Mouse (Mus musculus) skeletal muscle tissue, adult 2 months (tissue): ENCODE data around the gene Kcnip4.

ENCODE experiments used
- DNase-seq: peaks from one replicate; pipeline ENCODE4 v3.0.0-alpha.2; 2012; ENCODE audit warnings: low read depth, low spot score

The Kcnip4 gene

DNA sequence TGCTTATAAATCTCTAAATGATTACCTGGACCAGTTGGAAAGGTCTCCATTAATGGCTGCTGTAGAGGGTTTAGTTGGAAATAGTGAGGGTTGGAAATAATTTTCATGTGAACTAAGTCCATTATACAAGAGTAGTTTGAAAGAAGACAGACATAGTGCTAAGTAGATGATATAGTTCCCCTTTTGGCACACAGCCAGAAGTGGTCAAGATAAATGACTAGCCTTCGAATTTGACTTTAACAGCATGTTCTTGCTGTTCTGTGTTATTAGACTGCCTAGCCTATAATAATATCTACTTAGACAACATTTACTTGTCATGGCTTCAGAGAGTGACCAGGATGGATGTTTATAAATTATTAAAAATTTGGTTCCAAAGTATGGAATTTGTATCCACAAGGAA is 941.3 kb downstream of the Kcnip4 start:
- DNase-seq = no peak

DNA sequence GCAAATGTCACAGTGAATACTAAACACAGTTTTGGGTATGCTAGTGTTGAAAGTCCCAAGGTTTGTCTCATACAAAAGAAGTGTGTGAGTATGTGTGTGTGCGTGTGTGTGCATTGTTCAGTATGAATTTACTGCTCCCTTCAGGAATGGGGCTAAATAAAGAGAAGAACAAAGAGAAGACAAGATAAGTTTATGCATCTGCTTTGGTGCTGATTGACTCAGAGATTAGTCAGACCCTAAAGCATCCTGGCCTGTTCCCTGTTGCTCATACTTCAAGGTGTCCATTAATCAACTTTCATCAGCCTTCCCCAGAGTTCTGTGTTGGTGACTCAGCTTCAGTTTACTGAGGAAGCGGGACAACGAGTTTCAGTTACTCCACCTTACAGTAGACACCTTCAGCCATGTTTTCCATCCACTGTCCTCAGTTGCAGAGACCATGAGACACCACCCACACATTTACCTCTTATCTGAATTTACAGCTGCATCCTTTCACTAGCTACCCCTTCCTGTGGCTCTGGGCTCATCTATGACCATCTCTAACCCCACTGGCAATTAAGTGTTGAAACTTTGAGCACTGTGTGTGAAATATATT is 960.6 kb downstream of the Kcnip4 start:
- no peak for DNase-seq

DNA sequence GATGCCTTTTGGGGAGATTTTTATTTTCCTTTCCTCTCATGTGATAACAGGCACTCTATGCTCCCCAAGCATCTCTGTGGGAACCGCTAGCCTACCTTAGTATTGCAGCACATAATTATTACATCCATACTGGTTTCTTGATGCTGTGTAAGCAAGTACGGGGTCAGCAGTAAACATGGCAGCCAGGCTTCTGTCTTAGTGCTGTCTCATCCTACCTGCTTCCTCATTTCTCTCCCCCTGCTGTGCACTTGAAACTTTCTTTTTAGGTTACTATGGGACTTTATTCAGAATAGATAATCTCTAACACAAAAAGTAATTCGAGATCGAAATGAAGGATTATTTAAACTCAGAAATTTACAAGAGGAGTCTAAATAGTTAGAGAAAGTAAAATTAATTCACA is 973.0 kb downstream of the Kcnip4 start:
- DNase-seq = no peak

DNA sequence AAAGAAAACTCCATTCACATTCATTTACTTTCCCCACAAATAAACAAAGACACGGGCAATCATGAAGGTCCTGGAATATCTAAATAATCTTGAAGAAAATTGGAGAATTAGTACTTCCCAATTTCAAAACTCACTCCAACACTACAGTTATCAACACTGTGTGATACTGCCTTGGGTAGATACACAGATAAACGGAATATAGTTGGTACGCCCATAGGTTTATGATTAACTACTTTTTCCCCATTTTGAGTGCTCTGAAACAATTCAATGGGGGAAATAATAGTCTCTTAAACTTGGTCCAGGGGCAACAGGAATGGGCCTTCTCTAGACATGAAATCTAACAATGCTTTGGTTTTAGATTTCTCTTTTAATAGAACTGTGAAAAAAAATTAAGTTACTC is 978.9 kb downstream of the Kcnip4 start:
- no peak for DNase-seq

DNA sequence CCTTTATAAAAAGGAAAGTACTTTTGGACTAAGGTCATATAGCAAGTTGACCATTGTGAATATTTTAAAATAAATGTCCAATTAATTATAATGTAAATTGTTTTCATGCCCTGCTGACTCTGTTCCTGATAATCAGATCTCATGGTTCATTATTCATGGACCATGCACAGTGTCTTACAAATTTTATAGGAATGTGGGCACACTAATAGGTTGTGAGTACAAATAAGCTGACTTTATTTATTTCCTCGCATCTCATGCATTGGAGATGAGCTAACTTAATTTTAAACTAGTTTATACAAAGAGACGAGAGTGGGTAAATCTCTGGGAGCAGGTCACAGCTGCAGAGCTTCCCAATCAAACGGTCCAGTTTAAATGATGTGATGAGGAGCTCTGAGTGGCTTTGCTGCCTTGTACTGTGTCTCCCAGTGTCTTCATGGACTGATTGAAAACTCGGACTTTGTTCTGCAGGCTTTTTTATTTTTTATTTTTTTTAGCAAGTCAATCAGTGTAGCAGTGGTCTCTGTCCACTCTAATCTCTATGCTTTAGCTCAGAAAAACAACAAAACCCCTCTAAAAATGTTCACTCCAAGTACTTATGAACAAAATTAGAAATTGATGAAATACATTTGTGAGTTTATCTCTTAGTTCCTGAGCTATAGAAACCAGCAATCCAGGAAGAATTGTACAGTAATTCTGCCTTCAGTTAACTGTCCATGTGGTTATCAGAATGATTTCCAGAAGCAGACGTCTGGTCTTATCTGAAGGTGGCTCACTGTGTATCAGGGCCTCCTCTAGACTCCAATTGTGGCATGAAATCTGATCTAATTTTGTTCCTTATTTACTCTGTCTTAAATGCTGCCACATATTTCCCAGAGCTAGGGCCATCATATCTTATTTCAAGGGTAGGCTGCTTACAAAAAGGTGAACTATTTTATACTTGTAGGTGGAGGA is 979.6 kb downstream of the Kcnip4 start:
- no peak for DNase-seq

DNA sequence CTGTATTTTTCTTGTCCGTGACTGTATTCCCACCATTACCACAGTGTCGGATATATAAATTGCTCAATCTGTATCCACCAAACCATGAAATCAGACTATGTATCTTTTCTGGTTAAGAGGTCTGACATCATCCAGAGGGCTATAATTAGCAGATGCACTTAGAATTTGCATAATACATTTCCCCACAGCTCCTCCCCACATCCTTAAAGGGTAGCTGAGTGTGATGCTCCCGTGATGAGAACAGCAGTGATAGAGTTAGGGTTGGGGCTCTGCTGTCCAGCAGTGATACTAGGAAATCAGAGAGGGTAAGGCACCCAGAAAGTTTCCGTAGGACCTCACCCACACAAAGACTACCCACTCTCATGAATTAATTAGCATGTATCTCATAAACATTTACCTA is 1006.7 kb downstream of the Kcnip4 start:
- DNase-seq = no peak

DNA sequence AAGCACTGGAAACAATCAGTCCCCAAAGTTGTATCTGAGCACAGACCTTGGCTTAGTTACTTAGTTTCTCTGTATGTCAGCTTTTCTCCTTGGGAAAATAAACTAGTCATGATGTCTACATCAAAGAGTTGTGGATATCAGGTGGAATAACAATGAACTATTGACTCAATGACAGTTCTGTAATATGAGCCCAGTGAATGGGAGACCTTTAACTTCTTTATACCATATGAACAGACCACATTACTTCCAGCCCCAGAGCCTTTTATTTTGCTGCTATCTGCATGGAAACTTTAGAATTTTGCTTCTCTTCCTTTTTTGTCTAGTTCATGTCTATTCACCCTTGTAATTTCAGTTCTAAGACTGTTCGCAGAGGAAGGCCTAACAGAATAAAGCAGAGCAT is 1011.4 kb downstream of the Kcnip4 start:
- no peak for DNase-seq

DNA sequence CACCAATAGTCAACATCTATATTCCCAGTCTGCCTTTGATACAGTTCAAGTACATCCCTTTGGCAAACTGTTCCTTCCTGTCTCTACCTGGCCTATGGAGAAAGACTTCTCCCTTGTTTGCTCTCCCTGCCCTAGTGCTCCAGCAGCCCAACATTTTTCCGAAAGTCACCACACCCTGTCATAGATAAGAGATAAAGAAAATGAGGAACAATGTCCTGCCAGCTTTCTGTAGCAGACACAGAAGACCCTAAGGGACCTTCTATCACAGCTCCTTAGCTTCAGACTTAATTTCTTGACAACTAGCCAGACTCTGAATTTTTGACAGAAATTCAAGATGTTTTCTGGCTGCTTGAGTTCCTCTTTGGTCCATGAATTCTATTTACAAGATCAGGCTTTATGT is 1013.4 kb downstream of the Kcnip4 start:
- DNase-seq = no peak

DNA sequence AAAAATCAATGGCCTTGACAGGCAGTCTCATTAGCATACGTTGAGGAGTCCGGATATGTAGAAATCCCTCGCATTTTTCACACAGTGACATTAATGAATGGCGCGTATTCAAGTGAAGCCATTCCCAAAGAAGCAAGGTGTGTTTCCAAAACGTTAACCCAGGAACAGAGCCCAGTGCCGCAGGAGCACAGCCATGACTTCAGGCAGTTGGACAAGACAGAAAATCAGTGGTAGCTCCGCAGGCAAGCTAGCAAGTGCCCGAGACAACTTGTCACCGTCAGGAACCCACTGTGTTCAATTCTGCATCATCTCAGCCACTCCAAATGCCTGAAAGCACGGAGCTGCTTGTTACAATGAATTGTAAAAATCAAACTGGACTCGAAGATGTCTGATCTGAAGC is 1014.5 kb downstream of the Kcnip4 start:
- DNase-seq = no peak

DNA sequence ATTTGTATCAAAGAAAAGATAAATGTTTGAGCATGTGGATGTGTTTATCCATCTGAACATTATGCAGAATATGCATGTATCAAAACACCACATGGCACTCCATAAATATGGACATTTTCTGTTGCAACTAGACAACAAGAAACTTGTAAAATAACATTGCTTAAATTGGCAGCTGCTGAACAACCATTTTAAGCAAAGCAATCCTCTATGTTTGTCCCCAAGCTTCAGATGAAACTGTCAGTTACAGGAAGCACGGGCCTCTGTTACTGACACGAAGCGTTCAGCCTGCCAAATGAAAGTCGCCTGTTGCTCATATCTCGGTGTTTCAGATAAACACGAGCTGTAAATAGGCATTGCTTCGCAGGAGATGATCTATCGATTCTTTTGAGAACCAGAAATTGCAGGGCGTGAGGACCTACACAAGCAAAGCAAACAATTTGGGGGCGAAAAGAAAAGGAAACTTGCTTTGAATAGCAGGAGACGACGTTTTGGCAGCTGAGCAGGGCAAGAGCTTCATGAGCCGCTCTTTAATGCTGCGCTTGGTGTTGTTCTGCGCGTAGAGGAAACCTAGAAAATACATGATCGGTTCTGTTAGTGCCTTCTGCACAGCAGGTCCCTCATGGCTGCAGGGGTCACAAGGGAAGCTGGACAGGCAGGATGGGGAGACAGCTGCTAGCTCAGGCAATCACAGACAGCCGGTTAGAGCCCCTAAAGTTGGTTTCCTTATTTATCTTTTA is 1015.3 kb downstream of the Kcnip4 start:
- DNase-seq = no peak

DNA sequence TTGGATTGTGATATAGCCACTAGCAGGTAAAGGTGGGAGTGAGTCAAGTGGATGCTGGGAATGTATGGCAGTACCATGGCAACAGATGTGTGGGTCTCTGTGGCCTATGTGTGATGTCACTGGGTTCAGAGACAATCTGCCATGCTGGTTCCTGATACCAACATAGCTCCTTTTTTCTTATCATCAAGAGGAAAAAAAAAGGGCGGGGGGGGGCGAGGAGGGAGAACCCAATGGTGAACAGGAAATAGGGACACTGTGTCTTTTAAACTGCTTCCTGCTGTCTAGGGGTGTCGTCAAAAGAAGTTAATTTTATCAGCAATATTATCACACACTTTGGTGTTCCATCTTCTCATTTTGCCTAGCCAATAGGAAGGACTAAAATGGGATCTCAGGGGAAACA is 1021.6 kb downstream of the Kcnip4 start:
- no peak for DNase-seq

DNA sequence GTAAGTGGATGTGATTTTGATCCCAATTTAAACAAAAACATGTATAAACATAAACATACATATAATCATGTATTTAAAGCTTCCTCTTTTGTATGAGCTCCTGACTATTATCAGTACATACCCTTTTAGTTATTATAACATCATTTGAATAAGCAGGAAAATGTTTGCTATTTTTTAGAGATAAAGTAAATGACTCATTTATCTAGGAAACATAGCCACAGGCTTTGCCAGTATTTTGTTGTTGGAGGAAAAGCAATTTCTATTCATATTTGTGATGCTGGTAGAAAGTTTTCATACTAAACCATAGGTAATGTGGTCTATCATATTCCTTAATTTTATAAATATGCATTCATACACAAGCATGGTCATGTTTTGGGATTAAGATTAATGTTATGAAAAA is 1022.3 kb downstream of the Kcnip4 start:
- no peak for DNase-seq

DNA sequence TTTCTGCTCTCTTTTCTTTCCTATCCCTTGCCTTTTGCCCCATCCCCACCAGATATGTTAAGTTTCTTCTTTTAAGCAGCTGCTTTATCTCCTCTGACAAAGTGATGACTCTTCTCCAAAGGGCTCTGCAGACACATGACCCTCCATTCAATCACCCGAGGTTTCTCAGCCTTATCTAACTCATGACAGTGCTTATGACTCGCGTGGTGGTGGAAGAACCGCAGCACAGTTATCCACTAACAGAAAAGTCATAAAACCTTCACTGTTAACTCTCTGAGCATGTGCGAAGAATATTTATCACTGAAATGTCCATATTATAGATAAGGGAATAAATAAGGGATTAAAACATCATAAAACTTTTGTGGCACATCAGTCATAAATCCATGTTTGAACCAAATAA is 1024.5 kb downstream of the Kcnip4 start:
- no peak for DNase-seq

DNA sequence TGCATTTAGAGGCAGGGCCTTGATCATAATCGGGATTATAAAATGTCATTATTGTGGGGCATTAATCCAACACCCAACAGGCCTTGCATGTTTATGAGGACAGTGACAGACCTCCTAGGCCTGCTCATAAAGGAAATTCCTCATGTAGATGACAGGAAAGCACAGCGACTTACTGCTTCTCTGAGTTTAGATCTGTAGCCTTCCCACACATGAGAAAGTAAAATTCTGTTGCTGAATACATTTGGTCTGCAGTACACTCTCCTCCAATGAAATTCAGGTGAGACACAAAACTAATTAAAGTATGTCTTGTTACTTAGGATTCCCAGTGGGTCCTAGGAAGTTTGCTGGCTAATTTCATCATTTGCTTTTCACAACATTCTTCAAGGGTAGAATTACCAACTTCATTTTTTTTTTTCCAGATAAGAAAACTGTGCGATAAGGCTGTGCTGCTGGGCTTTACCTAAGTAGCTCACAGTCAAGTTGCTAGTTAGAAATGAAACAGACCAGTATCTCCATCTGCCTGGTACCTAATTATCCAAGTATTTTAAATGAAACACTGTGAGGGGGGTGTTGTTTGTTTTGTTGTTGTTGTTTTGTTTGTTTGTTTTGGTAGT is 1033.7 kb downstream of the Kcnip4 start:
- DNase-seq = no peak

DNA sequence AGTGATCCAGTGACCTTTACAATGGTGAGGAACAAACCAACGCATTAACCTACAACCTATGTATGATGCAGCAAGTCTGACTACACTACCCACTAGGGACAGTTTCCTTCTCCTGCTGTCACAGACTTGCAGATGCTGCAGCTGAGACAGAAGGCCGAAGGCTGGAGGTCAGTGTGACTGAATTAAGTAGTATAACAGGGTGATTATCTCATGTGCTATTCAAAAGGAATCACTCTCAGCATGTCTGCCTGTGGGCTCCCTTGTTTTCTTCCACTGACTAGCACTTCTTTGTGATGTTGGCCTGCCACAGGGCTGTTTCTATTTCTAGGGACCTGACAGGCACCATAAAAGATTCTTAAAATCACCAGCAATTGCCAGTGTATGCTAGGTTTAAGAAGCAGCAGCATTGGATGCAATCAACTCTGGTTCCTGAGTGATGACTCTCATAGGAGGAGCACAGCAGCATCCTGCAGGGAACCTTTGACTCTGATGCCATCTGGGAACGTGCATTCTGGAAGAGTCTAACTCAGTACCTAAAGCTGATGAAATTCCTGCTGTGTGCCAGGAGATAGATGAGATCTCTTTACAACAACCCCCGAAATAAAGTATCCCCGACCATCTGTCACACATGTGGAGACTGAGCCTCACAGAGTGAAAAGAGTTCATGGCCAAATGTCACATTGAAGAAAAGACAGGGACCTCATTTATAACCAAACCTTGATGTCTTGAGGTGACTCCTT is 1035.0 kb downstream of the Kcnip4 start:
- no peak for DNase-seq

DNA sequence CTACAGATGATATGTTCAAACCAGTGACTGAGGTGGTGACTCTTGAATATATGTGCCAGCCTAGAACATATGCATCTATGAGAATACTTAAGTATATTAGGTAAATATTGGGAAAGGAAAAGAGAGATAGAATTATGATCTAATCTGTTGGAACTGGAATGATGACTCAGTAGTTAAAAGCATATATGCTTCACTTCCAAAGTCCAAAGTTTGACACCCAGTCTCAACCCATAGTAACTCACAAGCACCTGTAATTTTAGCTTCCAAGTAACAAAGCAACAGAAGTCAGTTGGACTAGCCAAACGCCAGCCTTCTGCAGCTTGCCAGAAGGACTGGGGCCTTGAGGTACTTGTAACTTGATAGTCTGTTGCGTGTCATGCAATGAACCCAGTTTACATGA is 1041.6 kb downstream of the Kcnip4 start:
- no peak for DNase-seq

DNA sequence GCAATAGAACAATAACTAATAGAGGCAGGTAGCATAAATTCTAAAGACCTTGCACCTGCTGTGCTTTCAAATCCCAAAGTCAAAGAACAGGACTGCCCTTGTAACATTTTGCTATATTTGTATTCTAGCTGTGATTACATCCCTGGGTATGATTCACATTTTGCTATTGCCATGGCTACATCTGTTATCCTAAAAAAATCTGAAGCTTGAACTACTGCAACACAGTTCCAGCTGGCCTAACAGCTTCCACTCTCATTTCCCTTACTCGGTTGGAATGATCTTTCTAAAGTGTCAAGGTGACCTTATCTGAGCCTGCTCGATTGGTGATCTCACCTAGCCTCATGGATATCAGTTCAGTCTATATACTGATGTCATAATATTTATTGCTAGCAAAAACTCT is 1064.5 kb downstream of the Kcnip4 start:
- no peak for DNase-seq

DNA sequence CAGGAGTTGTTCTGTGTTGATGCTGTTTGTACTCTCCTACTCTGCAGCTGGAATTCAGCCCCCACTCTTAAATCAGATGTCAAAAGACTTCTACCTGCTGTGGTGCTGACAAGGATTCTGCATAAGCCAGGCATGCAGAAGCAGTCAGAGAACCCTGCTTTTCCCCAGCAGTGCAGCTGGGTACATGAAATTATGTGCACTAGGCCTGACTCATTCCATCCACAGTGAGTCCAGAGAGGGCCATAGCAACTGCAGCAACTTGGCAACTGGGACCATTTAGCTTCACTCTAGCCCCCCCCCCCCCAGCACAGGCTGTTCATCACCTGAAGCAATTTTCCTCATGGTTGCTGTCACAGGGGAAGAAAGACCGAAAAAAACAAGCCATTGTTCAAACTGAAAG is 1075.8 kb downstream of the Kcnip4 start:
- no peak for DNase-seq

DNA sequence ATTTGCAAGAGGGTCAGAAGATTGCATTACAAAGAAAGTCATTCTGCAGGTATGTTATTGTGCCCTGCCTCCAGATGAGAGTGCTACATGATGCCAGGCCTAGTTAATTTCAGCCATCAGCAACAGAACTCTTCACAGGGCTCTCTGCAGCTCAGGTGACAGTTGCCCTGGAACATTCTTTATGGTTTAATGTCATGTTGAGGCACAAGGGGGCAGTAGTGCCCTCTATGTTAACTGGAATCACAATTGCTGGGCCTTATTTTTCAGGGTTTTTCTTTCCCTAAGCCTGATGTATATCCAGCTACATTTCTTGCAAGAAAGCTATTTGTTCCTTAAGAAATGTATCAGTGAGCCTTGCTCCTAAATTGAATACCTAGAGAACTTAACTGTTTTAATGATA is 1094.2 kb downstream of the Kcnip4 start:
- no peak for DNase-seq

DNA sequence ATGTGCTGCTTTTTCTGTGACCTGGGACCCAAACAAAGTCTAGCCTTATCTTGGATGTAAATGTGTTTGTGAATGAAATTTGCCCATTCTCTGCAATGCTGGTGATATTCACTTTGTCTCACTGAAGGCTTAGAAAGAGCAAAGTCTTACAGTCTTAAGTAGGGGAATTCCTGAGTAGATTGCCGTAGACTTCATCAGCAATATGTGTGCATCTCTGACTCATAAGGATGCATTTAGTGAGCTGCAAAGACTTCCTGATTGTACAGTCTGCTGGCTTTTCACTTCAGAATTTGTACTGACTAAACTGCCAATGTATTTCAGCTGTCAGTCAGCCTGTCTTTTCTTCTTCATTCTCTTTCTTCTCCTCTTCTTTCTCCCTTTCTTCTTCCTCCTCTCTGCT is 1102.8 kb downstream of the Kcnip4 start:
- no peak for DNase-seq

DNA sequence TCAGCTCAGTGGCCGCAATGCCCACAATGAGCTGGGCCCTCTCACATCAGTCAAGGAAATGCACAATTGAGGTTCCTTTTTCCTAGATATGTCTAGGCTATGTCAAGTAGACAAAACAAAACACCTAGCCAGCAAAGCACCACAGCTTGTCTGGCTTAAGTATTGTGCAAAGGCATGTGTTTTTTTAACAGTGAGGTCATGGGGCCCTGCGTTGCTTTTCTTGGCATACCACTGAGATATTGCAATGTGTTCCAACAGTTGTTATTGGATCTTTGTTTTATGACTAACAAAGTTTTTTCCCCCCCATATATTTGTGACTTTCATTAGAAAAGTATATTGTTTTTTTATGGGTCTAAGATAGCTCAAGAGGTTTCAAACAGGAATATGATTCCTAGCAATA is 1105.0 kb downstream of the Kcnip4 start:
- no peak for DNase-seq

DNA sequence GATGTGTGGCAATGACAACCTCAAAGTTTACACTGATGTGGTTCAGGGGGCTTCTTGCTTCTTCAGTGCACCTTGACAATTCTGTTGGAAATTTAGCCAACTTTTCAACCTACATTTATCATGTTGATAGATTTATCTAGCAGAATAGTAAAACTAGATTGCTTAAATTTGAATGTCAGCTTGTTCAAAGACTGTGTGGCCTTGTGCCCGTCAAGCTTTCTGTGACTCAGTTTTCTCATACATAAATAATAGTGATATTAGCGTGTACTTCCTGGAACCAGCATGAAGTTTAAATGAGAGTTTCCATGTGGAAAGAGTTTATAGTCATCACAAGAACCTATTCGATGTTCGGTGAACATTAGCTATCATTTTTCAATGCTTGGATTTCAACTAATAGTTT is 1112.4 kb downstream of the Kcnip4 start:
- DNase-seq = no peak
